Mouse (Mus musculus): ENCODE measurements at regions not wholly inside any gene's neighbourhood (a gene's known extent, or its start where the extent isn't known, plus 50 kb on each side); places are given as distances from the start of the nearest gene placed in this dataset.

DNA sequence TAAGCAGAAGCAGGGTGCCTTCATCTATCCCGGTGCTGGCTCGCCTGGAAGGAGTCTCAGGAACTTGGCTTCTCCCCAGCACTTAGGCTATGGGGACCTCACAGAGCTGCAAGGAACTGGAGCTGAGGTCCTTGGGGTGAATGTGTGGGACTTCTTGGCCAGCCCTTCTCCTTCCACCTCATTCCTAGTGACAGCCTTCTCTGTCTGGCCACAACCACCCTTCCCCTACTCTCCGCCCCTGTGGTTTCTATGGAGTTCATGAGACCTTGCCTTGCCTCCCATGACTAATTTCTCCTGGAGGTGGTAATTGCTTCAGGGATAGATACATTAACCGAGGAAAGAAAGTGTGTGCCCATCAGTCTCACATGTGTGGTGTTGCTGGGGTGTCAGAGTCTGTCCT is 67.9 kb upstream of the Tram2 start:
- TF ChIP-seq CTCF (IDR thresholded peaks at IDR 0.05; ENCODE audit: low read depth) (no peak), EP300 (optimal IDR thresholded peaks at IDR 0.05) (no peak)
